Mouse (Mus musculus): ENCODE data around the gene Zfp414. TPM values are rescaled to one million over a fixed set of nuclear protein-coding genes. Genes with fewer than 3 reads are reported as not detected.
"Not testable (repeated sequence)": the region's sequence is repeated elsewhere in the genome, so short reads cannot be mapped to it uniquely, and the experiment has no call there.

Gene Zfp414
- polyA plus RNA-seq (2015; fragmentation: Nextera tagmentation; extraction: Ambion mirVana), result 43.4 and 56.6 TPM in 2 replicates

DNA sequence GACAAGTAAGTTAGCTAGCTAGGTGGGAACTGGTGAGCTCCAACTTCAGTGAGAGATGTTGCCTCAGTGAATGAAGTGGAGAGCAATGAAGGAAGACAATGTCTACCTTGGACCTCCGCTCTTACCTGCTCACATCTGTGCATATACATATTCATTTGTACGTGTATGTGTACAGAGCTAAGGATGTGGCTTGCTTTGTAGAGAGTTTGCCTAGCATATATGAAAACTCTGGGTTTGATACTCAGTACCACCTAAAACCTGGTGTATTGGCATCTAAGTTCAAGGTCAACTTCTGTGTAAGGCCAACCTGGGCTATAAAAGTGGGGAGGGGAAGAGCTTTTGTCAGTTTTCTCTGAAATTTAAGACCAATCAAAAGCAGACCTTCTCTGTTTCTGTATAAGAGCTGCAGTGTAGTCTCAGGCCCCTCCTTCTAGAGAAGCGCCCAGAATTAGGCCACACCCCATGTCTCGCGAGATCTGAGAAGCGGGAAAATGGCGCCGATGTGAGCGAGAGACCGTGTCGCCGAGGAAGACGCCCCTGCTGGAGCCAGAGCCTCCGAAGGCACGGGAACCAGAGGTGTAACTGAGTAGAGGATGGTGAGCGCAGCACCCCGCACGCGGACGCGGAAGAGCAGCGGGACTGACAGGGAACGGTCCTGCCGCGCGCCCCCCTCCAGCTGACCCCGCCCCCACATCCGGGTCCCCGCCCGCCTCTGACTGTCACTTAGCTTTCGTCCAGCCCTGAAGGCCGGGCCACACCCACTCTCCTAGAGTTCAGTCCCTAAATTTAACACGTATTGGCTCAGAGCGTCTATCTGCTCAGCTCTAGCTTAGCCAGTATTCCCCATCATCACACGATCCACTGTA lies at the start of gene Zfp414:
Zfp414 (plus strand) TSS at position 470 of the 866 bp plus-strand sequence.
- Histone ChIP-seq H3K27ac (peak within 1 kb of the TSS; percentile 99), H3K9ac (peak within 1 kb of the TSS; percentile 70), H3K36me3 (peaks cover 22% of the 10 kb centered on the region), H3K4me1 (peaks cover 19% of the 10 kb centered on the region), H3K9me3 (replicated peaks) (no peaks in the 10 kb centered on the region), H3K27me3 (no peaks in the 10 kb centered on the region), H3K4me2 (peak within 1 kb of the TSS; percentile 80), H3K4me3 (replicated peaks) (peak within 1 kb of the TSS; percentile 66)
- WGBS, result 3% methylated on average over 32 of the region's 35 CpGs
- peak; percentile 97 for ATAC-seq (replicated peaks; ENCODE audit: low FRiP score)

DNA sequence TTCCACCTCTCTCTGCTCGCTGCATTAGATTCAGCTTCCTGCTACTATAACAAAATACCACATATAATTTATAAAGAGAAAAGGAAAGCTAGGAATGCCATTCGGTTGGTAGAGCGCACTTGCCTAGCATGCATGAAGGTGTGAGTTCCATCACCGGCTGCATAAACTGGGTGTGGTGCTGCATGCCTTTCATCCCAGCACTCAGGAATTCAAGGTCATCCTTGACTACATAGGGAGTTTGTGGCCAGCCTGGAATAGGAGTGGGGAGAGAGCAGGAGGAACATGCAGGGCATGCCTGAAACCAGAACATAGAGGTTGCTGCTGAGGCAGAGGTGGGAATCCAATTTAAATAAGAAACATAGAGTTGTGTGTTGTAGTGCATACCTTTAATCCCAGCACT lies 44.8 kb upstream of the Zfp414 start:
- no peaks in the 10 kb centered on the region for H3K4me1 ChIP-seq
- no peaks in the 10 kb centered on the region for H3K9me3 ChIP-seq (replicated peaks)
- no peak overlapping the region for H3K9ac ChIP-seq
- H3K27ac ChIP-seq, result no peak overlapping the region
- no peak overlapping the region for H3K4me3 ChIP-seq (replicated peaks)
- no peaks in the 10 kb centered on the region for H3K27me3 ChIP-seq
- H3K4me2 ChIP-seq, result no peak overlapping the region
- WGBS, result 85% methylated on average over 4 of the region's 4 CpGs
- ATAC-seq (replicated peaks; ENCODE audit: low FRiP score), result no peak
- no peaks in the 10 kb centered on the region for H3K36me3 ChIP-seq

- WGBS, result 73% methylated on average over 17 of the region's 17 CpGs
- H3K9me3 ChIP-seq (replicated peaks), result no peaks in the 10 kb centered on the region
Observed at GRCm38 (mm10) chr17:33586011-33586410, 42.9 kb upstream of the Zfp414 start.

GRCm38 (mm10) chr17:33597271-33597670 lies 31.6 kb upstream of the Zfp414 start:
- Histone ChIP-seq H3K4me1 (no peaks in the 10 kb centered on the region), H3K27me3 (no peaks in the 10 kb centered on the region), H3K36me3 (no peaks in the 10 kb centered on the region), H3K9ac (no peak overlapping the region), H3K4me3 (replicated peaks) (no peak overlapping the region), H3K27ac (no peak overlapping the region), H3K4me2 (no peak overlapping the region), H3K9me3 (replicated peaks) (no peaks in the 10 kb centered on the region)
- ATAC-seq (replicated peaks; ENCODE audit: low FRiP score), result no peak

More at GRCm38 (mm10) chr17:33586011-33586410, 42.9 kb upstream of the Zfp414 start:
- no peaks in the 10 kb centered on the region for H3K36me3 ChIP-seq
- H3K9ac ChIP-seq, result no peak overlapping the region
- H3K27me3 ChIP-seq, result no peaks in the 10 kb centered on the region
- H3K4me2 ChIP-seq, result no peak overlapping the region
- H3K4me3 ChIP-seq (replicated peaks), result no peak overlapping the region
- no peak for ATAC-seq (replicated peaks; ENCODE audit: low FRiP score)
- no peak overlapping the region for H3K27ac ChIP-seq
- H3K4me1 ChIP-seq, result no peaks in the 10 kb centered on the region

DNA sequence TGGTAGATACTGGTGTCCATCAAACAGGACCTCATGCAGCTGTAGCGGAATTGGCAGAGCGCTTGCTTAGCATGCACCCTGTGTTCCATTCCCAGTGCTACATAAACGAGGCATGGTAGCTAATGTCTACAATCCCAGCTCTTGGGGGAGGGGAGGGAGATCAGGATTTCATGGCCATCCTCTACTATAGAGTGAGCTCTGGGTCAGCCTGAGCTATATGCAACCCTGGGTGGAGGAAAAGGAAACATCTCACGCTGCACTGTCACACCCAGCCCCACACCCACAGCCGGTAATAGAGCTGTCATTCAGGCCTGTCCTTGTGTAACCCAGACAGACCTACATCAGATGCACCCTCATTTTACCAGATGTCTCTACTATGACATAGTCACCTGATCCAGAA lies 30.4 kb upstream of the Zfp414 start:
- no peak overlapping the region for H3K4me2 ChIP-seq
- H3K4me1 ChIP-seq, result no peaks in the 10 kb centered on the region
- no peaks in the 10 kb centered on the region for H3K9me3 ChIP-seq (replicated peaks)
- H3K9ac ChIP-seq, result no peak overlapping the region
- 92% methylated on average over 5 of the region's 5 CpGs for WGBS
- H3K4me3 ChIP-seq (replicated peaks), result no peak overlapping the region
- H3K27ac ChIP-seq, result no peak overlapping the region
- H3K27me3 ChIP-seq, result no peaks in the 10 kb centered on the region
- ATAC-seq (replicated peaks; ENCODE audit: low FRiP score), result no peak
- no peaks in the 10 kb centered on the region for H3K36me3 ChIP-seq

DNA sequence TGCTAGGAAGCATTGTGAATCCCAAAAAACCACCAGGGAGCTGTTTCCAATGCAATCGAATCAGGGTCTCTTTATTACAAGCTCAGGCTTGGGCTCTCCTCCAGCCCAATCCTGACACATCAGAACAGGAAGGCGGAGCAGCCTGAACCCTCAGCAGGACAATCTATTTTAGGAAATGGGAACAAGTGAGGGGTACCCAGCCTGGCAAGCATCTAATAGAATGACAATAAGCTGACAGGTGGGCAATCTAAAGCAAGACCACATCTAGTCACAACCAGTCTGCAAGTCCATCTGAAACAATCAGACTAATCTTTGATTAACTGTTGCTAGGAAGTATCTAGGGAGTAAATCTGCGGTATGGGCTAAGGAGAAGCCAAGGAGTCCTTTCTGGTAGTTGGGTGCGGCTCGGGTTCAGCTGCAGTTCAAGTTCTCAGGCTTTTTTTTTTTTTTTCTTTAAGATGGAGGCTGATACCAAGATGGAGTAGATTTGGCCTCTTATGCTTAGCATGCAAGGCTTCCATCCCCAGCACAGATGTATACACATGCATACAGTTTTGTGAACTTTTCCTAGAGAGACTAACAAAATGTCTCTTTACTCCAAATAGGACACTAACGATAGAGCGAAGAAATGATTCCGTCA lies 28.9 kb upstream of the Zfp414 start:
- WGBS, result 86% methylated on average over 8 of the region's 8 CpGs
- no peak overlapping the region for H3K4me2 ChIP-seq

GRCm38 (mm10) chr17:33600831-33601230 lies 28.1 kb upstream of the Zfp414 start:
- Histone ChIP-seq H3K4me1 (no peaks in the 10 kb centered on the region), H3K27ac (no peak overlapping the region), H3K9me3 (replicated peaks) (no peaks in the 10 kb centered on the region), H3K4me2 (no peak overlapping the region), H3K36me3 (no peaks in the 10 kb centered on the region), H3K4me3 (replicated peaks) (no peak overlapping the region), H3K9ac (no peak overlapping the region), H3K27me3 (no peaks in the 10 kb centered on the region)
- WGBS, result 81% methylated on average over 3 of the region's 3 CpGs
- no peak for ATAC-seq (replicated peaks; ENCODE audit: low FRiP score)

More for the DNA sequence above, 28.9 kb upstream of the Zfp414 start:
- Histone ChIP-seq H3K27me3 (no peaks in the 10 kb centered on the region), H3K9me3 (replicated peaks) (no peaks in the 10 kb centered on the region), H3K27ac (no peak overlapping the region), H3K36me3 (no peaks in the 10 kb centered on the region), H3K4me3 (replicated peaks) (no peak overlapping the region), H3K4me1 (no peaks in the 10 kb centered on the region), H3K9ac (no peak overlapping the region)
- ATAC-seq (replicated peaks; ENCODE audit: low FRiP score), result no peak

DNA sequence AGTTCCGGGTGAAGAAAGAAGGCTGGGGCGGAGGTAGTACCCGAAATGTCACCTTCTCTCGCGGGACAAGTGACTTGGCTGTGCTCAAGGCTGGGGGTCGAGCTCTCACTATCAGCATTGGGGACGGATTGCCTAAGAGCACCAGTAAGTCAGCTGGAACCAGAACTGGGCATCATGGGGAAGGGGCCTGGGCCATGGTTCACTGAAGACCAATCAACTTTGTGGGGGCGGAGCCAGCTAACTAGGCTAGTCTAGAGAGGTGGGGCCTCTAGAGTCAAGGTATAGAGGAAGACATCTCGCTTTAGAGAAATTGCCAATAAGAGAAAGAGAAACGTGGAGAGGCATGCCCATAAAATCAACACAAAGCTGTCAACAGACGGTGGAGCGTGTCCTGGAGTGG lies 26.9 kb upstream of the Zfp414 start:
- no peaks in the 10 kb centered on the region for H3K27me3 ChIP-seq
- H3K27ac ChIP-seq, result no peak overlapping the region
- no peak for ATAC-seq (replicated peaks; ENCODE audit: low FRiP score)
- no peak overlapping the region for H3K4me3 ChIP-seq (replicated peaks)
- 83% methylated on average over 12 of the region's 12 CpGs for WGBS
- H3K9me3 ChIP-seq (replicated peaks), result no peaks in the 10 kb centered on the region
- no peaks in the 10 kb centered on the region for H3K4me1 ChIP-seq
- H3K4me2 ChIP-seq, result no peak overlapping the region
- H3K36me3 ChIP-seq, result no peaks in the 10 kb centered on the region
- H3K9ac ChIP-seq, result no peak overlapping the region

DNA sequence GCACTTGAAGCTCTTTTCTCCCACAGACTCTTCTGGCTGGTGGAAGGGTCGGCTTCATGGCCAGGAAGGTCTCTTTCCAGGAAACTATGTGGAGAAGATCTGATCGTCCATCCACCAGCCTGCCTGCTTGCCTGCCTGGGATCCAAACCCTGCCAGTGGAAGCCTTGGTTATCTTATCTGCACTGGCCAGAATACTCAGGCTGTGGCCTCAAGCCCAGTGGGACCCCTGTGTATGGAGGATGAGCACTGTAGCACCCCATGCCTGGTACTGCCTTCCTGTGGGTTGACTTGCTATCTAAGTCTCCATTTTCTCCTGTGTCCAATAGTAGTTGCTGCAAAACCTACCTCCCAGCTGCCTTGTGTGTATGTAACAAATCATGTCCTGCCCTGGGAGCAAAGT lies 21.6 kb upstream of the Zfp414 start:
- Histone ChIP-seq H3K9ac (no peak overlapping the region), H3K36me3 (no peaks in the 10 kb centered on the region), H3K27ac (no peak overlapping the region), H3K4me1 (no peaks in the 10 kb centered on the region), H3K4me3 (replicated peaks) (no peak overlapping the region), H3K4me2 (no peak overlapping the region), H3K9me3 (replicated peaks) (no peaks in the 10 kb centered on the region), H3K27me3 (no peaks in the 10 kb centered on the region)
- 84% methylated on average over 2 of the region's 2 CpGs for WGBS
- no peak for ATAC-seq (replicated peaks; ENCODE audit: low FRiP score)

DNA sequence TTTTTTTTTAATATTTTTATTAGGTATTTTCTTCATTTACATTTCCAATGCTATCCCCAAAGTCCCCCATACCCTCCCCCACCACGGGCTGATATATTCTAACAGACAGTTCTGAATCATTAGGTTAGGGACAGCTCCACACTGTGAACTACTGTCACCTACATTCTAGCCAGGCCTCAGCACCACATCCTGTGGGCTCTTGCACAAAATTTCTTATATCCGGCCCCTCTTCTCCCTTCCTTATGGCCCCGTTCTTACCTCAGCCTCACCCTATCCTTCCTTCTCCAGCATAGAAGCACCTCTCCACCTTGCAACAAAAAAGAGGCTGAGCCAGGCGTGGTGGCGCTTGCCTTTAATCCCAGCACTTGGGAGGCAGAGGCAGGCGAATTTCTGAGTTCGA lies 18.3 kb upstream of the Zfp414 start:
- no peak overlapping the region for H3K4me3 ChIP-seq (replicated peaks)
- ATAC-seq (replicated peaks; ENCODE audit: low FRiP score), result no peak
- H3K36me3 ChIP-seq, result no peaks in the 10 kb centered on the region
- H3K4me1 ChIP-seq, result no peaks in the 10 kb centered on the region
- no peak overlapping the region for H3K27ac ChIP-seq
- no peaks in the 10 kb centered on the region for H3K27me3 ChIP-seq
- no peak overlapping the region for H3K4me2 ChIP-seq
- 88% methylated on average over 7 of the region's 7 CpGs for WGBS
- H3K9ac ChIP-seq, result no peak overlapping the region
- H3K9me3 ChIP-seq (replicated peaks), result no peaks in the 10 kb centered on the region

DNA sequence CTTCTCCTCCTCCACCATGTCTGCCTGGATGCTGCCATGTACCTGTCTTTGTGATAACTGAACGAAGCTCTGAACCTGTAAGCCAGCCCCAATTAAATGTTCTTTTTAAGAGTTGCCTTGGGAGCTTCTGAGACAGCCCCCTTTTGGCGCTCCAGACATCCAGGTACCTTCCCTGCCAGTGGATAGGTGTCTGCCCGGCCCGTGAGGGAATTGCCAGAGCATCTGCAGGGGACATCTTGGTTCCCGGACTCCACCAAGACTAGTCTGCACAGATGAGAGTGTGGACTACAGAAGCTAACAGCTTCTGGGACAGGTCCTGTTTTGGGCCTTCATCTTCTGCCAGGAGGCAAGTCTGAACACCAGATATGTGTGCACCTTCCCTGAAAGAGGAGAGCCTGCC lies 15.2 kb upstream of the Zfp414 start:
- H3K27ac ChIP-seq; ATAC-seq (replicated peaks; ENCODE audit: low FRiP score); H3K4me1 ChIP-seq; H3K36me3 ChIP-seq; H3K9me3 ChIP-seq (replicated peaks); H3K9ac ChIP-seq; H3K27me3 ChIP-seq; H3K4me3 ChIP-seq (replicated peaks); H3K4me2 ChIP-seq: not testable (repeated sequence)
- 91% methylated on average over 5 of the region's 5 CpGs for WGBS

DNA sequence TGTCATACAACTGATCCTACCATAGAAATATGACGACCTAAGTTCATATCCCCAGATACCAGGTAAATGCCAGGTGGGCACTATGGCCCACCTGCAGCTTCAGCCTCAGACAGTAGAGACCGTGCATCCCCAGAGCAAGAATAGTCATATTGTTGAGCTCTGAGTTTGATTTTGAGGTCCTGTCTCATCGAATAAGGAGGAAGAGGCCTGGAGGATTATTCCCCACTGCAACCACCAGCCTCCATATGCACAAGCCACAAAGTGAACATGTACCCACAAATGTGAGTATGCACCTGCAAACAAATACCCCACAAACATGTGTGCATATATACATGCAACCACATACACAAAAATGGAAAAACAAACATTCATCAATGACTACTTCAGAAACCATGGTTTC lies 1.6 kb upstream of the Zfp414 start:
- H3K4me1 ChIP-seq, result peaks cover 19% of the 10 kb centered on the region
- no peaks in the 10 kb centered on the region for H3K27me3 ChIP-seq
- 93% methylated on average over 3 of the region's 3 CpGs for WGBS
- no peak overlapping the region for H3K4me3 ChIP-seq (replicated peaks)
- ATAC-seq (replicated peaks; ENCODE audit: low FRiP score), result no peak
- no peak overlapping the region for H3K4me2 ChIP-seq
- H3K27ac ChIP-seq, result no peak overlapping the region
- no peaks in the 10 kb centered on the region for H3K9me3 ChIP-seq (replicated peaks)
- H3K9ac ChIP-seq, result no peak overlapping the region
- peaks cover 12% of the 10 kb centered on the region for H3K36me3 ChIP-seq
